Mouse (Mus musculus) skeletal muscle tissue, postnatal 0 days (tissue): ENCODE measurements around the gene Olfr975. TPM values are rescaled to one million over a fixed set of nuclear protein-coding genes. Genes with fewer than 3 reads are reported as not detected.

Source experiments
- polyA plus RNA-seq: library from polyadenylated mRNA; unstranded; fragments of >200 nt; fragmentation: Nextera tagmentation; extraction: Ambion mirVana; gene quantifications from 2 replicates; pipeline ENCODE4 v1.2.1, GENCODE M21; 2015

Olfr975 gene
- not detected in 2 replicates for polyA plus RNA-seq

GRCm38 (mm10) chr9:39951946-39952345 is at the start of gene Olfr975:
Olfr975 (minus strand) TSS chr9:39952046.

GRCm38 (mm10) chr9:39991813-39992212 is 40.0 kb upstream of the Olfr975 start, which contains the start of gene Olfr978:
Olfr978 (plus strand) TSS chr9:39992113.

GRCm38 (mm10) chr9:39961033-39961432 is 9.2 kb upstream of the Olfr975 start, which contains the start of gene Olfr976:
Olfr976 (minus strand) TSS chr9:39961133.

GRCm38 (mm10) chr9:39937201-39937600 is 14.6 kb downstream of the Olfr975 start, which contains the start of gene Olfr974:
Olfr974 (plus strand) TSS chr9:39937501.

GRCm38 (mm10) chr9:39907036-39907435 is 44.8 kb downstream of the Olfr975 start, which contains the start of gene Olfr229:
Olfr229 (plus strand) TSS chr9:39907336.

Other genes starting within 250 kb of the Olfr975 start
- not detected in 2 replicates for gene Olfr149, start 244.9 kb downstream of the Olfr975 start, polyA plus RNA-seq
- not detected in 2 replicates for gene Olfr965, start 240.7 kb downstream of the Olfr975 start, polyA plus RNA-seq
- gene Olfr150, start 221.1 kb downstream of the Olfr975 start, polyA plus RNA-seq: not detected in 2 replicates
- not detected in 2 replicates for gene Olfr967, start 205.8 kb downstream of the Olfr975 start, polyA plus RNA-seq
- gene Olfr968, start 168.8 kb downstream of the Olfr975 start, polyA plus RNA-seq: not detected in 2 replicates
- not detected in 2 replicates for gene Olfr969, start 161.1 kb downstream of the Olfr975 start, polyA plus RNA-seq
- not detected in 2 replicates for gene Olfr970, start 143.2 kb downstream of the Olfr975 start, polyA plus RNA-seq
- gene Olfr971, start 115.2 kb downstream of the Olfr975 start, polyA plus RNA-seq: not detected in 2 replicates
- not detected in 2 replicates for gene Olfr972, start 85.6 kb downstream of the Olfr975 start, polyA plus RNA-seq
- gene Olfr229, start 44.7 kb downstream of the Olfr975 start, polyA plus RNA-seq: not detected in 2 replicates
- not detected in 2 replicates for gene Olfr974, start 14.5 kb downstream of the Olfr975 start, polyA plus RNA-seq
- gene Olfr976, start 9.1 kb upstream of the Olfr975 start, polyA plus RNA-seq: not detected in 2 replicates
- gene Olfr978, start 40.1 kb upstream of the Olfr975 start, polyA plus RNA-seq: not detected in 2 replicates
- not detected in 2 replicates for gene Olfr979, start 51.4 kb upstream of the Olfr975 start, polyA plus RNA-seq
- gene Olfr980, start 57.5 kb upstream of the Olfr975 start, polyA plus RNA-seq: not detected in 2 replicates
- gene Olfr981, start 69.4 kb upstream of the Olfr975 start, polyA plus RNA-seq: not detected in 2 replicates
- not detected in 2 replicates for gene Olfr982, start 121.8 kb upstream of the Olfr975 start, polyA plus RNA-seq
- not detected in 2 replicates for gene Olfr983, start 141.5 kb upstream of the Olfr975 start, polyA plus RNA-seq
- not detected in 2 replicates for gene Olfr984, start 162.2 kb upstream of the Olfr975 start, polyA plus RNA-seq
- gene Olfr985, start 178.1 kb upstream of the Olfr975 start, polyA plus RNA-seq: 0.12 TPM in 1 of 2 replicates, not detected in the other
- gene Tmem225, start 196.1 kb upstream of the Olfr975 start, polyA plus RNA-seq: not detected in 2 replicates
- not detected in 2 replicates for gene Olfr986, start 228.9 kb upstream of the Olfr975 start, polyA plus RNA-seq
- 2.8 and 3.5 TPM in 2 replicates for gene Zfp202, start 240.3 kb upstream of the Olfr975 start, polyA plus RNA-seq